Mouse (Mus musculus): ENCODE data around the gene Rsc1a1.

Rsc1a1 gene

GRCm38 (mm10) chr4:141654509-141654908 lies 30.9 kb downstream of the Rsc1a1 start:
- intact Hi-C loops (cut with DNase I), result no loop called here

GRCm38 (mm10) chr4:141653813-141654212 lies 31.6 kb downstream of the Rsc1a1 start:
- intact Hi-C loops (cut with DNase I), result no loop called here

DNA sequence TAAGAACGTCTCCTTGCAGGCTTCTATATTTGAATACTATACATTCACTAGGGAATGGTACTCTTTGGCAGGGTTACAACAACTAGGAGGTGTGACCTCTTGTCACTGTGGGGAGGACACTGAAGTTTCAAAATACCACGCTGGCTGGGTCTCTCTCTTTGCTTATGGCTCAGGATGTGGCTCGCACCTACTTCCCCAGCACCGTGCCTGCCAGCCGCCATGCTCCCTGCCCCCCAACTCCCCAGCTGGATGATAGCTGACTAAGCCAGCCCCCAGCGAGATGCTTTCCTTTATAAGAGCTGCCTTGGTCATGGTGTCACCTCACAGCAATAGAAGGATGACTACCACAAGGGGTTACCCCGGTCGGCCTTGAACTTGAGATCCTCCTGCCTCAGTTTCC lies 32.4 kb downstream of the Rsc1a1 start:
- intact Hi-C loops (cut with DNase I), result no loop called here

GRCm38 (mm10) chr4:141651944-141652343 lies 33.5 kb downstream of the Rsc1a1 start:
- intact Hi-C loops (cut with DNase I), result no loop called here

GRCm38 (mm10) chr4:141651286-141651685 lies 34.1 kb downstream of the Rsc1a1 start:
- intact Hi-C loops (cut with DNase I), result no loop called here

DNA sequence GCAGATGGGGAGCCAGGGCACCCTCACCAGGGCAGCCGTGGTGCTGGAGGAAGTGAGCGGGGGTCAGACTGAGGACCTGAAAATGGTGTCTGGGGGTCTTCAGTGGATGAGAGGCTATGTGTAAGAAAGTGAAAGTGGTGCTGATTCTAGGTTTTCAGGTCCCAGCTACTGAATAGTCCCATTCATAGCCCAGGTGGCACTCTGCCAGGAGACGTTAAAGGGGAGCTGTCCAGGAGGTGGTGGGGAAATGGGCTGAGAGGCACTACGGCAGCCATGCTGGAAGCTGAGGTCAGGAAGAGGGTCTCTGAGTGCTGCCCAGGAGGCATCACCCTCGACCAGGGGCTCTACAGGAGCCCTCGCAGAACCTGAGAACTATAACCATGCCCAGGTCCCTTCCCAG lies 36.2 kb downstream of the Rsc1a1 start:
- intact Hi-C loops (cut with DNase I), result no loop called here

GRCm38 (mm10) chr4:141648262-141648661 lies 37.1 kb downstream of the Rsc1a1 start:
- intact Hi-C loops (cut with DNase I), result no loop called here

DNA sequence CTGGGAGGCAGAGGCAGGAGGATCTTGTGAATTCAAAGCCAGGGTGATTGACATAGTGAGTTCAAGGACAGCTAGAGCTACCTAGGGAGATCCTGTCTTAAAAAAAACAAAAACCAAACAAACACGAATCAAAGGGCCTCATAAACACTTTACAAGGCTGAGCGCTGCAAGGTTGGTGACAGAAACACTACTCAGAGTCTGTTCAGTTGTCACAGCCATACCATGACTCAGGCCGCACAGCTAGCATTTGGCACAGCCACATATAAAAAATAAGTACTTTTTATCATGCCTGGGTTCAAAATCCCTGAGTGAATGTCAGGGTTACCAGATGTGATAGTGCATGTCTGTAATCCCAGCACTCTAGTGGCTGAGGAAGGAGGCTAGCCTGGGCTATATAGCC lies 38.2 kb downstream of the Rsc1a1 start:
- intact Hi-C loops (cut with DNase I), result no loop called here

GRCm38 (mm10) chr4:141645988-141646387 lies 39.4 kb downstream of the Rsc1a1 start:
- intact Hi-C loops (cut with DNase I), result no loop called here

DNA sequence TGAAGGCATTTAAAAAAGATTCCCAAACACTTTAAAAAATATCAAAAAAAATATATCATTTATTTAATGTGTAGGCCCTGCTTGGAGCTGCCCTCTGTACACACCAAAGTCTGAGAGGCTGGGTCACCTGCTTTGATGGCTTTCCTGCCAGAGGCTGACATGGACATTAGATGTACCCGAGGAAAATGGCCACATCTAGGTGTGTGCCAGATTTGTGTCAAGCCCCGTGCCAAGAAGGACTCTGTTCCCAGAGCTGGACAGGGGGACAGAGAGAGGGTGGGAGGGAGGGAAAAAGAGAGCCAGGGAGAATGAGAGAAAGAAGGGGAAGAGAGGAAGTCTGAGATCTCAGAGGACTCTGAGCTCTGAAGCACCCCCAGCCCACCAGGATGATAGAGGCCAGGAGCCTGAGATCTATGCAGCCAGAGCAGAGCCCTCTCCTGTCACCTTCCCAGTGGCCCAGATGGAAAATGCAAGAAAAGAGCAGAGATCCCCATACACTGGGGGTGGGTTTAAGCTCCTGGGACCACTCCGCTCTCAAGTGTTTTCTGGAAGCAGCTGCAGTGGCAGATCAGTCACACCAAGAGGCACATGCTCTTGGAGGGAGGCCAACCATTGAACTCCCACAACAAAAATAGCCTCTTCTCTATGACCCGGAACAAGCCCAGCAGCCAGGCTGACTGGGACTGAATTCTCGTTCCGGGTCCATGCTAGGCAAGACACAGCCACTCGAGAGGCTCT lies 42.1 kb downstream of the Rsc1a1 start:
- intact Hi-C loops (cut with DNase I), result no loop called here

DNA sequence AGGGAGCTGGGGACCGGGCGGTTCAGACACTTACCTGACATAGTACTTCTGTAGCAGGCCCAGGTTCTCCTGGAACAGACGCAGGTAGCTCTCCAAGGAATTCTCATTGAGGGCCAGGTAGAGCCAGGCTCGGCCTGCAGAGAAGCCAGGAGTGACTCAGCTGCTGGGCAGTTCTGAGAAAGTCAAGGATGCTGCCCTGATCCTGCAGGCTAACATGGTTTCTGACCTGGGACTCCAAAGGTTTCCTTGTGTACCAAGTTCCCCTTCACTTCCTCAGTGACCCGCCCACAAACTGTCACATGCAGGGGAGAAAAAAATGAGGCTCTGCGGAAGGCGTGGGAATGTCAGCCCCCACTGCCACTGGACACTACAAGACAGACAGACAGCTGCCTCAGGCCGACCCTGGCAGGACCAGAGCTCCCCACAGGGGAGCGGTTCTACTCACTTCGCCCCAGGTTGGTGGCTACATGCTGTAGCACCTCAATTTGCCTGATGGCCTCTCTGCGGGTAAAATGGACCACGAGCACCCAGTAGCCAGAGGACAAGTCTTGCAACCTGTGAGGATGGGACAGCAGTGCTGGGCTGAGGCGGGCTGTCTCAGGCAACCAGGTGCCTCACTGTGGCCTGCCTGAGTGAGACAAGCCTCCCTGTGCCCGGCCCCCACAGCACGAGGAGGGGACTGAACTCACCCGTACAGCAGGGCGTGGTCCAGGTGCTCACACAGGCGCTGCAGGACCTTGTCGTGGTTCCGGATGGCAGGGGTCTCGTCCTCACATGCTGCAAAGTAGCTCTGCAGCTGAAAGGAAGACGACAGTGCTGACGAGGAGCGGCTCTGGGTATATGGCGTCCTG lies 43.2 kb downstream of the Rsc1a1 start:
- intact Hi-C loops (cut with DNase I), result no loop called here

- intact Hi-C loops (cut with DNase I), result no loop called here
These were observed 44.0 kb downstream of the Rsc1a1 start for GRCm38 (mm10) chr4:141641353-141641771.

GRCm38 (mm10) chr4:141639474-141639873 lies 45.9 kb downstream of the Rsc1a1 start:
- intact Hi-C loops (cut with DNase I), result no loop called here

DNA sequence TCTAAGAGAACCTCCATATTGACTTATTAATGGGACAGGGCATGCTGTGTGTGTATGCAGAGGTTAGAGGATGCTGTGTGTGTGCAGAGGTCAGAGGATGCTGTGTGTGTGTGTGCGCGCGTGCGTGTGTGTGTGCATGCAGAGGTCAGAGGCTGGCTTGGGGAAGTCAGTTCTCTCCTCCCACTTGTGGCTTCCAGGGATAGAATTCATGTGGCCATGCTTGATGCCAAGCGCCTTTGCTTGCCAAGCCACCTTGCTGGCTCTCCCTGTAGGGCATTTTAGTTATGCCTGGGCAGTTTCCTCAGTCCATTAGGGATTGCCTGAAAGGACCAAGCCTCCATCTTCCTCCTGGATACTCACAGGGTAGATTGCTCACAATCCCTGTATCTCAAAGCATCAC lies 48.7 kb downstream of the Rsc1a1 start:
- intact Hi-C loops (cut with DNase I), result no loop called here

GRCm38 (mm10) chr4:141635991-141636390 lies 49.4 kb downstream of the Rsc1a1 start:
- intact Hi-C loops (cut with DNase I), result no loop called here
